10 mouse cellular contexts compared by ENCODE assay signal in genomic region chr8:64902191-64902590, GRCm38 (mm10).
"Had no signal": no experiment of that assay in that cellular context is flagged by ENCODE, and none has a peak within 500 bp of the region (broad histone marks: within the 10 kb centered on the region; RNA-seq: fewer than 3 reads in every experiment).

No protein-coding gene starts in this region.

- H3K9ac ChIP-seq: hindbrain, embryonic 14.5 days; limb, embryonic 13.5 days; liver, embryonic 14.5 days had no signal

- H3K4me2 ChIP-seq: hindbrain, embryonic 14.5 days; limb, embryonic 13.5 days had no signal

- H3K36me3 ChIP-seq: limb, embryonic 13.5 days had no signal

- H3K27me3 ChIP-seq: limb, embryonic 13.5 days had no signal

- H3K9me3 ChIP-seq: limb, embryonic 13.5 days had no signal

- ATAC-seq: midbrain, embryonic 16.5 days had no signal

- H3K4me3 ChIP-seq: limb, embryonic 13.5 days had no signal

- H3K27ac ChIP-seq: hindbrain, embryonic 14.5 days; limb, embryonic 13.5 days; liver, embryonic 14.5 days had no signal

- DNase-seq: kidney, adult 18-20 months; kidney, postnatal 10 days; kidney, postnatal 4 days; left cerebral cortex, postnatal 4 days; lung, adult 18-20 months; thymus, postnatal 4 days had no signal
